Mouse (Mus musculus): Measurements from ENCODE around the gene Ica1l.
"Not testable (repeated sequence)": the region's sequence is repeated elsewhere in the genome, so short reads cannot be mapped to it uniquely, and the experiment has no call there.

Ica1l gene

GRCm38 (mm10) chr1:60042796-60043469 lies at the start of gene Ica1l:
Gene Ica1l, minus strand, starts transcription at chr1:60043184.
- DNase-seq = peak; percentile 48 to 74

GRCm38 (mm10) chr1:60076411-60076810 lies 33.4 kb upstream of the Ica1l start:
- no peak for DNase-seq

GRCm38 (mm10) chr1:60075590-60075989 lies 32.6 kb upstream of the Ica1l start:
- no peak for DNase-seq

- DNase-seq = no peak
These were observed 32.0 kb upstream of the Ica1l start for GRCm38 (mm10) chr1:60074935-60075334.

GRCm38 (mm10) chr1:60070725-60071124 lies 27.7 kb upstream of the Ica1l start:
- not testable (repeated sequence) for DNase-seq

GRCm38 (mm10) chr1:60056310-60056709 lies 13.3 kb upstream of the Ica1l start:
- DNase-seq = no peak

DNA sequence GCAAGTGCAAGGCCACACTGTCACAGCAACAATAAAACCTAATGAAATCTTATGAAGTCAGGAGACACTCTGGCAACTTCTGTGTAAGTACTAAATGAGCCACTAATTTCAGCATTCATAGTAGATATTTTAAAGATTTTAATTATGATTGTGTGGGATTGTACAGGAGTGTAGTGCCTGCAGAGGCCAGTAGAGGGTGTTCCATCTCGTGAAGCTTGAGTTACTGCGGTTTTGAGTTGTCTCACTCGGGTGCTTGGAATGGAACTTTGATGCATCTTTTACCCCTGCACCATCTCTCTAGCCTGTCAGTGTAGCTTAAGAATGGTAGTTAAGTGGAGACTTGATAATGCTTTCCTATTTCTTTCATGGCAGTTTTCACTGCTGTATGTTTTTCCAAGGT lies 11.7 kb upstream of the Ica1l start:
- no peak for DNase-seq

DNA sequence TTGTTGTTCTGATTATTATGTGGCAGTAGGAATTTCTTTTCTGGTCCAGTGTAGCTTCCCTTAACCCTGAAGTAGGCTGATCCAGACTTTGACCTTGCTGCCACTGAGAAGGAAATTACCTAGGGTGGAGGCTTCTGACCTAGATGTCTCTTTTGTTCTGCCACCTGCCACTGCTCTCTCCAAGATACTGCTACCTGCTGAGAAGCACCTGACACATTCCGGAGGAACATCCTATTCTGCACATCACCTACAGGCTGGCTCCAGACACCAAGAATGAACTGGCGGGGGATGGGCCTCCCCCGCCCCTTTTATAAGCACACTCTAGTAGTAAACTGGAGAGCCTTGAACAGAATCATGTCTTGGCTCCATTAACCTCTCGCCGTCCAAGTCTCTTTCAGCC lies 4.5 kb upstream of the Ica1l start:
- DNase-seq = not testable (repeated sequence)

GRCm38 (mm10) chr1:60044595-60044994 lies 1.6 kb upstream of the Ica1l start:
- no peak for DNase-seq

DNA sequence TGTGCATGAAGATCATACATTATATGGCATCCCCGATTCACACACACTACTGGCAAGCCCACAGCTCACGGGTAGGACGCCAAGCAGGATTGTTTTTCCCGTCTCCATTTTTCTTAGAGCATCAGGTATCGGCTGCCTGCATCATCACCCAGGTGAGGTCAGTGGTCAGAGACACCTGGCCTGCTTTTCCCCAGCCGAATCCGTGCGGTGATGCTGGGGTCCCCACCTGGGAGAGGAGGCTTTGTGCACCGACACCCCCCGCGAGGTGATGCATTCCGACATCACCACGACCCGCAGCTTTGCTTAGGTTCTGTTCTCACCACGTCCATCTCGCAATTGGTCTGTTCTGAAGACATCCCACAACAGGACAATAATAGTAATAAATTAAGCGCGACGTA lies 587 bp downstream of the Ica1l start:
- peak in 1 of 2 experiments; percentile 38 for DNase-seq

GRCm38 (mm10) chr1:60035044-60035443 lies 7.9 kb downstream of the Ica1l start:
- no peak for DNase-seq

GRCm38 (mm10) chr1:60017031-60017469 lies 25.9 kb downstream of the Ica1l start:
- no peak for DNase-seq

- DNase-seq = peak in 1 of 2 experiments; percentile 45
These were observed 26.8 kb downstream of the Ica1l start for GRCm38 (mm10) chr1:60016136-60016611.

DNA sequence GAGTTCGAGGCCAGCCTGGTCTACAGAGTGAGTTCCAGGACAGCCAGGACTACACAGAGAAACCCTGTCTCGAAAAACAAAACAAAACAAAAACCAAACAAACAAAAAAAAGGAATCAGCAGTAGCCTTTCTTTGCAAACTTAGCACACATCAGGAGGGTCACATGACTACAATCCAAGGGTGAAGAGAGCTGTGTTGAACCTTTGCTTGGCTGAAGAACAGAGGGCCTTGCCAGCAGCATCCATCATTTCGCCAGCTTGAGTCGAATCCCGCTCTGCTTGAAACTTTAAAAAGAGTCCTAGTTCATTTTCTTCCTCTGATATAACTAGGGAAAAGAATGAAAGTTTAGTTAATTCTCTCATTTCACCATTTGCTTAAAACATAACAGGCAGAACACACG lies 27.5 kb downstream of the Ica1l start:
- DNase-seq = no peak

- DNase-seq = no peak
These were observed 29.2 kb downstream of the Ica1l start for GRCm38 (mm10) chr1:60013779-60014178.

DNA sequence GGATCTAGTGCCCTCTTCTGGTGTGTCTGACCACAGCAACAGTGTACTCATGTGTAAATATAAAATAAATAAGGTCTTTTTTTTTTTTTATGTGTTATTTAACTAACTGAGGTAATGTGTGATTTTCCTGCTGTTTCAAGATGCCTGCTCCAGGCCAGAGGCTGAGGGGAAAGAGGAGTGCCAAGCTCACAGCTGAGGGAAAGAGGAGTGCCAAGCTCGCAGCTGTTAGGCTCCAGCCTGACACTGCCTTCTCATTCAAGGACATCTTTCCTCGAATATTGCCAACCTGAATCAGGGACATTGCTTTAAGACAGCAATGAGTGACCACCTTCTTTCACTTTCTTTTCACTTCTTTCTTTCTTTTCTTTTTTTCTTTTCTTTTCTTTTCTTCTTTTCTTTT lies 34.2 kb downstream of the Ica1l start:
- DNase-seq = no peak

DNA sequence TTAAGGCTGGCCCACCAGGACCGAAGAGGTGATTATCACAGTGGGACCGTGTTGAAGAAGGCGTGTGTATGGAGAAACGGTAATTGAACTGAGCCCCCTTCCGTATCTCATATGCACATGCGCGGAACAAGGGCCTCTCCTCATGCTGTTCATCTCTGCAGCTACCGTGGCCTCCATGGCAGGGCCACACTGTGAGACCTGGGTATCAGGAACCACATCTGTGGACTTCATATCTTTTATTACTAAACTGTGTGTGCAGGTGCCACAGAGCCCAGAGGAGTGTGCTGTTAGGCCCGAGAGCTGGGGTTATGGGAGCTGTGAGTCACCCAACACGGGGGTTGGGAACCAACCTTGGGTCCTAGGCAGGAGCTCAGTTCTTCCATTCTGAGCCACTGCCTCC lies 35.6 kb downstream of the Ica1l start:
- DNase-seq = no peak

GRCm38 (mm10) chr1:60000319-60000718 lies 42.7 kb downstream of the Ica1l start:
- no peak for DNase-seq

- no peak for DNase-seq
These were observed 45.6 kb downstream of the Ica1l start for GRCm38 (mm10) chr1:59997352-59997751.

- DNase-seq = no peak
These were observed 47.3 kb downstream of the Ica1l start for GRCm38 (mm10) chr1:59995646-59996045.

- no peak for DNase-seq
These were observed 55.5 kb downstream of the Ica1l start for GRCm38 (mm10) chr1:59987399-59988040.

DNA sequence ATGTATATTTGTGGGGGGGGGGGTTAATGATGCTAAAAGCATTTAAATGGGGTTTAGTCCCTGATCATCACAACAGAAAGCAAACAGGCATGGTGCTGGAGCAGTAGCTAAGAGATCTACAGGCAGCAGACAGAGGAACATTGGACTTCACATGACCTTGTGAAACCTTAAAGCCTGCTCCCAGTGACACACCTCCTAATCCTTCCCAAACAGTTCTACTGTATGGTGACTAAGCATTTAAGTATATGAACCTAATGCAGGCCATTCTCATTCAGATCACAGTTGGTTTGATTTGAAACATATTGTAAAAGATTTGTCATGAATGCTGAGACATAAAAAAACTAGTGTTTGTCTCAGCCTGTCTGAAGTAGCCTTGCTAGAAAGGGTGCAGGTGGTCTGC lies 56.4 kb downstream of the Ica1l start:
- no peak for DNase-seq

GRCm38 (mm10) chr1:59967291-59967690 lies 75.7 kb downstream of the Ica1l start:
- DNase-seq = peak; percentile 62 to 64

DNA sequence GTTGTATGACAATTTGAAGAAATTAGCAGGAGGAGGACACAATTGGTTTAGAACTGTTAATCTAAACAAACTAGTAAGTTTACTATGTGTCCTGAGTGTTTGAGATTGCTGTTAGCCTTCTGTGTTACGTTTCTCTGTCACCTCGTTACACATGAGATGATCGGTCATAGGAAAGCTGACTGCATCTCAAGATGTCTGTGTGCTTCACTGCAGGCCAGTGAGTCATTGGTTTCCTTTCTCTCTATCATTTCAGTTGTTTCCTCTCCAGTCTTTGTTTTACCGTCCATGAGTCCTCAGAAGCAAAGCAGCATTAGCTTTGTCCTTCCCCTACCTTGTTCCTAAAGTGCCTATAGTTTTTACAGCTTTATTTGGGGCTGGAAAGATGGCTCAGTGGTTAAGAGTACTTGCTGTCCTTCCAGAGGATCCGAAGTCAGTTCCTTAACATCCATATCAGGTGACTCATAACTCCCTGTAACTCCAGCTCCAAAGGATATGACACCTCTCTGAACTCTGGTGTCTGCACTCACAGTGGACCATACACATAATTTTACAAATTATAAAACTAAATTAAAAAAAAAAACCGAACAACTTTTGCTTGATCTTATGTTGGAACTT lies 76.7 kb downstream of the Ica1l start:
- no peak for DNase-seq
